Mouse (Mus musculus) CH12.LX (cell line): ENCODE data around the gene Rrm1.

Experiments
- CTCF ChIP-seq, 2 experiments: IDR thresholded peaks in 1 of 2; conservative IDR thresholded peaks in 1 of 2; 2 replicates each; pipeline ENCODE4 v1.5.1; 2011 to 2012; ENCODE audit warnings: low read depth in 2 of 2, low read length in 2 of 2, improper control_type of control experiment in 1 of 2, inconsistent platforms in 1 of 2, mild to moderate bottlenecking in 1 of 2, moderate library complexity in 1 of 2
- EP300 ChIP-seq: IDR thresholded peaks from 2 replicates; pipeline ENCODE4 v1.6.1; 2011; ENCODE audit warnings: low read length, improper control_type of control experiment
- HCFC1 ChIP-seq: IDR thresholded peaks from 2 replicates; pipeline ENCODE4 v1.6.1; 2012; ENCODE audit warnings: low read depth, mild to moderate bottlenecking, inconsistent platforms, low read length, improper control_type of control experiment
- IRF4 ChIP-seq: IDR thresholded peaks from 2 replicates; pipeline ENCODE4 v1.6.1; 2014; ENCODE audit warnings: low read depth, mild to moderate bottlenecking, inconsistent platforms, low read length, improper control_type of control experiment
- JUN ChIP-seq: IDR thresholded peaks from 2 replicates; pipeline ENCODE4 v1.6.1; 2011; ENCODE audit warnings: low read depth, mild to moderate bottlenecking, low read length, improper control_type of control experiment, moderate library complexity; ENCODE audit not compliant: insufficient read depth
- MEF2A ChIP-seq: IDR thresholded peaks from 2 replicates; pipeline ENCODE4 v1.6.1; 2014; ENCODE audit warnings: low read depth, mild to moderate bottlenecking, inconsistent platforms, low read length, improper control_type of control experiment, borderline replicate concordance
- PAX5 ChIP-seq: IDR thresholded peaks from 2 replicates; pipeline ENCODE4 v1.6.1; 2012; ENCODE audit warnings: low read length, inconsistent platforms, mixed read lengths
- POLR2A ChIP-seq: IDR thresholded peaks from 2 replicates; pipeline ENCODE4 v1.6.1; 2011; ENCODE audit warnings: low read depth, mild to moderate bottlenecking, improper control_type of control experiment, low read length
- SIN3A ChIP-seq: IDR thresholded peaks from 2 replicates; pipeline ENCODE4 v1.6.1; 2012; ENCODE audit warnings: low read length, improper control_type of control experiment, inconsistent platforms
- ZC3H11A ChIP-seq: IDR thresholded peaks from 2 replicates; pipeline ENCODE4 v1.6.1; 2012; ENCODE audit warnings: low read depth, mild to moderate bottlenecking, inconsistent platforms, low read length, improper control_type of control experiment
- ZNF384 ChIP-seq: IDR thresholded peaks from 2 replicates; pipeline ENCODE4 v1.6.1; 2012; ENCODE audit warnings: low read depth, low read length, improper control_type of control experiment, inconsistent platforms

- no peak for TF ChIP-seq HCFC1
- no peak for TF ChIP-seq EP300
- no peak for TF ChIP-seq POLR2A
- no peak for TF ChIP-seq SIN3A
- peak; percentile 89 to 96 for TF ChIP-seq CTCF (conservative IDR thresholded peaks at IDR 0.05 in 1 of 2, IDR thresholded peaks at IDR 0.05 in 1 of 2; ENCODE audit: low read depth in 2 of 2, low read length in 2 of 2)
- no peak for TF ChIP-seq PAX5
- peak; percentile 85 for TF ChIP-seq ZC3H11A
- TF ChIP-seq MEF2A = no peak
- no peak for TF ChIP-seq IRF4
- no peak for TF ChIP-seq JUN
- no peak for TF ChIP-seq ZNF384
These were observed 24.1 kb upstream of the Rrm1 start for GRCm38 (mm10) chr7:102417398-102417797.
